Mouse (Mus musculus) left cerebral cortex, adult 2 months (tissue): Measurements from ENCODE around the gene Zfyve27. TPM values are rescaled to one million over a fixed set of nuclear protein-coding genes. Genes with fewer than 3 reads are reported as not detected.

Source experiments
- DNase-seq, 2 experiments: peaks; one replicate each; pipeline ENCODE4 v3.0.0; 2021 to 2022; ENCODE audit warnings: low spot score in 2 of 2, mixed read lengths in 1 of 2; ENCODE audit errors: extremely low spot score in 1 of 2
- H3K27ac ChIP-seq: fragments of 200-600 bp; 2 replicates; pipeline ENCODE4 v1.8.1; 2022
- H3K4me3 ChIP-seq: fragments of 200-600 bp; 2 replicates; pipeline ENCODE4 v1.8.1; 2022
- CTCF ChIP-seq: fragments of 200-600 bp; IDR thresholded peaks from 2 replicates; pipeline ENCODE4 v1.8.1; 2022; ENCODE audit warnings: antibody characterized with exemption, mild to moderate bottlenecking, moderate library complexity
- intact Hi-C: fragments of 180-260 bp; cut with DNase I; formaldehyde crosslinking; loops from one replicate; pipeline ENCODE4 v1.15.1; 2025
- total RNA-seq, 2 experiments: library from RNA; stranded (reverse); gene quantifications; 2 replicates each; pipeline ENCODE4 v1.2.3; 2021

Gene Zfyve27
- total RNA-seq, 2 experiments from 2014 or later: 87.7 to 107 TPM

GRCm38 (mm10) chr19:42129509-42130293 lies 34.0 kb upstream of the Zfyve27 start:
- DNase-seq: no peak
- TF ChIP-seq CTCF: no peak
- intact Hi-C loops: loop anchor here (2.0 kb wide), 2 partner anchors 15 to 39 kb away; partner anchors contain the start of gene Pi4k2a
- peak overlapping the region; percentile 70 for H3K4me3 ChIP-seq
- peak overlapping the region; percentile 96 for H3K27ac ChIP-seq

GRCm38 (mm10) chr19:42130294-42130606 lies 33.5 kb upstream of the Zfyve27 start:
- DNase-seq: no peak
- intact Hi-C loops: no loop called here
- no peak overlapping the region for H3K4me3 ChIP-seq
- peak overlapping the region; percentile 96 for H3K27ac ChIP-seq
- TF ChIP-seq CTCF: no peak

GRCm38 (mm10) chr19:42131101-42131500 lies 32.6 kb upstream of the Zfyve27 start:
- no peak for DNase-seq
- intact Hi-C loops: no loop called here
- H3K27ac ChIP-seq: peak overlapping the region; percentile 96
- no peak for TF ChIP-seq CTCF
- H3K4me3 ChIP-seq: no peak overlapping the region

- H3K27ac ChIP-seq: no peak overlapping the region
- DNase-seq: no peak
- H3K4me3 ChIP-seq: no peak overlapping the region
- intact Hi-C loops: no loop called here
- TF ChIP-seq CTCF: no peak
Measured at GRCm38 (mm10) chr19:42135070-42135469, 28.7 kb upstream of the Zfyve27 start.

GRCm38 (mm10) chr19:42136126-42136525 lies 27.6 kb upstream of the Zfyve27 start:
- Histone ChIP-seq H3K27ac (no peak overlapping the region), H3K4me3 (no peak overlapping the region)
- intact Hi-C loops: no loop called here
- DNase-seq: no peak
- no peak for TF ChIP-seq CTCF

GRCm38 (mm10) chr19:42137167-42137672 lies 26.5 kb upstream of the Zfyve27 start:
- H3K4me3 ChIP-seq: no peak overlapping the region
- no peak for TF ChIP-seq CTCF
- intact Hi-C loops: no loop called here
- DNase-seq: no peak
- no peak overlapping the region for H3K27ac ChIP-seq

GRCm38 (mm10) chr19:42138517-42139285 lies 25.1 kb upstream of the Zfyve27 start:
- TF ChIP-seq CTCF: no peak
- no peak for DNase-seq
- Histone ChIP-seq H3K4me3 (no peak overlapping the region), H3K27ac (no peak overlapping the region)
- intact Hi-C loops: no loop called here

GRCm38 (mm10) chr19:42139724-42140517 lies 23.8 kb upstream of the Zfyve27 start:
- no peak for DNase-seq
- intact Hi-C loops: no loop called here
- Histone ChIP-seq H3K27ac (peak overlapping the region; percentile 40; the same call in 1 of the 2 replicates), H3K4me3 (no peak overlapping the region)
- TF ChIP-seq CTCF: no peak

GRCm38 (mm10) chr19:42141998-42142397 lies 21.8 kb upstream of the Zfyve27 start:
- intact Hi-C loops: no loop called here
- TF ChIP-seq CTCF: no peak
- no peak for DNase-seq
- H3K4me3 ChIP-seq: no peak overlapping the region
- no peak overlapping the region for H3K27ac ChIP-seq

GRCm38 (mm10) chr19:42142757-42143156 lies 21.0 kb upstream of the Zfyve27 start:
- intact Hi-C loops: no loop called here
- TF ChIP-seq CTCF: no peak
- Histone ChIP-seq H3K27ac (no peak overlapping the region), H3K4me3 (no peak overlapping the region)
- DNase-seq: no peak

GRCm38 (mm10) chr19:42144067-42144466 lies 19.7 kb upstream of the Zfyve27 start:
- intact Hi-C loops: loop anchor here (1.0 to 2.0 kb wide), 2 partner anchors 15 to 22 kb away; partner anchors contain the start of gene Avpi1
- DNase-seq: no peak
- TF ChIP-seq CTCF: no peak
- Histone ChIP-seq H3K27ac (no peak overlapping the region), H3K4me3 (no peak overlapping the region)
